Mouse (Mus musculus): ENCODE measurements around the gene Mcat. TPM values are rescaled to one million over a fixed set of nuclear protein-coding genes. Genes with fewer than 3 reads are reported as not detected.

Mcat gene
- polyA plus RNA-seq, 1 experiment from 2014 or later = 25.8 TPM

DNA sequence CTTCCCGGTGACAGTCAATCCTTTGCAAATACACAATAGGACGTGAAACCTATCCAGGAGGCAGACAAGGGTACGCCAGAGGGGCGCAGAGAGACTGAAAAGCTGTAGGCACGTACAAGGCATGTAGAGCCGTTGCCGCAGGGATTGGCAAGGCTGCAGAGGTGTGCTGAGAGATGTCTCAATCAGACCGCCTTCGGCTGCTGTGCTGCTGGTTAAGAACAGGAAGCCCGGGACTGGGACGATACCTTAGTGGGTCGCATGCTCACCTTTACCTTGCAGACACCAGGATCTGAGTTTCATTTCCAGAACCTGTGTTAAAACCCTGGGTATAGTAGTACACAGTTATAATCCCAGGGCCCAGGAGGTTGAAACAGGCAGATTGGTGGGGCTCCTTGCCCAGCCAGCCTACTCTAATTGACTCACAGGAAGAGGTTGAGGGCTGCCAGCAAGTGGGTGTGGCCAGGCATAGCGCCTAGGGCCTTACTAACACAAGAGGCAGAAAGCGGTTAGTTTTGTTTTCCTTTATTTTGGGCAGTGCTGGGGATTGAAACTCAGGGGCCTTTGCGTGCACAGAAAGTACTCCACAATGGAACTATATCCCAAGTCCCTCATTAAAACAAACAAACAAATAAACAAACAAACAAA, 839 bp downstream of the Mcat start:
- Histone ChIP-seq H3K9ac (peak overlapping the region; percentile 66; the same call in 1 of the 2 replicates), H3K27me3 (no peaks in the 10 kb centered on the region), H3K4me1 (replicated peaks) (peaks cover 23% of the 10 kb centered on the region), H3K4me3 (peak overlapping the region; percentile 65), H3K9me3 (replicated peaks) (no peaks in the 10 kb centered on the region), H3K36me3 (no peaks in the 10 kb centered on the region), H3K4me2 (peak overlapping the region; percentile 88), H3K27ac (peak overlapping the region; percentile 70)
- 0 out of 2 replicates have a peak, but pooled peaks have one; percentile 49 for ATAC-seq (replicated peaks; ENCODE audit: insufficient number of reproducible peaks, insufficient read depth, low FRiP score, low read depth)
- 35% methylated on average over 15 of the region's 15 CpGs for WGBS

- H3K4me2 ChIP-seq = no peak overlapping the region
- no peaks in the 10 kb centered on the region for H3K36me3 ChIP-seq
- WGBS = 49% methylated on average over 5 of the region's 5 CpGs
- no peak overlapping the region for H3K27ac ChIP-seq
- H3K9ac ChIP-seq = no peak overlapping the region
- H3K4me1 ChIP-seq (replicated peaks) = peaks cover 24% of the 10 kb centered on the region
- H3K4me3 ChIP-seq = no peak overlapping the region
- no peaks in the 10 kb centered on the region for H3K27me3 ChIP-seq
- H3K9me3 ChIP-seq (replicated peaks) = no peaks in the 10 kb centered on the region
- no peak for ATAC-seq (replicated peaks; ENCODE audit: insufficient number of reproducible peaks, insufficient read depth, low FRiP score, low read depth)
Measured at GRCm38 (mm10) chr15:83560941-83561477, 2.6 kb downstream of the Mcat start.

GRCm38 (mm10) chr15:83555161-83555974, 8.2 kb downstream of the Mcat start:
- peak; percentile 85 for ATAC-seq (replicated peaks; ENCODE audit: insufficient number of reproducible peaks, insufficient read depth, low FRiP score, low read depth)
- WGBS = under 1% methylated on average over 66 of the region's 74 CpGs
- Histone ChIP-seq H3K9ac (peak overlapping the region; percentile 95), H3K4me2 (peak overlapping the region; percentile 91), H3K9me3 (replicated peaks) (no peaks in the 10 kb centered on the region), H3K27ac (peak overlapping the region; percentile 91), H3K27me3 (no peaks in the 10 kb centered on the region), H3K4me3 (peak overlapping the region; percentile 89), H3K4me1 (replicated peaks) (peaks cover 13% of the 10 kb centered on the region), H3K36me3 (peaks cover 6% of the 10 kb centered on the region; the same call in 1 of the 2 replicates)

DNA sequence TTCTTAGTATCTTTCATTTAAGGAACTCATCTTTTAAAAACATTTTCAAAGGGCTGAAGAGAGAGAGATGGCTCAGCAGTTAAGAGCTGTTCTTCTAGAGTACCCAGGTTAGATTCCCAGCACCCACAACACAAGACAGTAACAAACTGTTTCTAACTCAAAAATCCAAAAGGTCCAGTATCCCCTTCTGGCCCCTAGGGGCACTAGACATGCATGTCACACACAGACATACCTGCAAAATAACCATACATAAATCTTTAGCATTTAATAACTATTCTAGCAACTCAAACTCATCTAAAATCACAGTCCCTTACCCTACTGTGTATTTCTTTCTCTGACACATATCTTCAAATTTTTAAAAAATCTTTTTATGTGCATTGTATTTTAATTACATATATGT, 9.8 kb downstream of the Mcat start:
- no peak for ATAC-seq (replicated peaks; ENCODE audit: insufficient number of reproducible peaks, insufficient read depth, low FRiP score, low read depth)
- Histone ChIP-seq H3K4me1 (replicated peaks) (peaks cover 13% of the 10 kb centered on the region), H3K27ac (no peak overlapping the region), H3K9ac (no peak overlapping the region), H3K36me3 (peaks cover 21% of the 10 kb centered on the region), H3K4me3 (no peak overlapping the region), H3K9me3 (replicated peaks) (no peaks in the 10 kb centered on the region), H3K27me3 (no peaks in the 10 kb centered on the region), H3K4me2 (no peak overlapping the region)

GRCm38 (mm10) chr15:83550137-83550536, 13.4 kb downstream of the Mcat start:
- Histone ChIP-seq H3K27me3 (no peaks in the 10 kb centered on the region), H3K4me3 (no peak overlapping the region), H3K4me1 (replicated peaks) (peaks cover 8% of the 10 kb centered on the region), H3K9ac (no peak overlapping the region), H3K4me2 (no peak overlapping the region), H3K36me3 (peaks cover 58% of the 10 kb centered on the region), H3K9me3 (replicated peaks) (no peaks in the 10 kb centered on the region), H3K27ac (no peak overlapping the region)
- WGBS = 89% methylated on average over 2 of the region's 2 CpGs
- no peak for ATAC-seq (replicated peaks; ENCODE audit: insufficient number of reproducible peaks, insufficient read depth, low FRiP score, low read depth)

- Histone ChIP-seq H3K36me3 (peaks cover 82% of the 10 kb centered on the region), H3K9me3 (replicated peaks) (no peaks in the 10 kb centered on the region), H3K9ac (no peak overlapping the region), H3K4me2 (no peak overlapping the region), H3K4me3 (no peak overlapping the region), H3K4me1 (replicated peaks) (no peaks in the 10 kb centered on the region), H3K27me3 (no peaks in the 10 kb centered on the region), H3K27ac (no peak overlapping the region)
- ATAC-seq (replicated peaks; ENCODE audit: insufficient number of reproducible peaks, insufficient read depth, low FRiP score, low read depth) = no peak
- WGBS = 84% methylated on average over 8 of the region's 8 CpGs
Measured at GRCm38 (mm10) chr15:83547144-83547543, 16.4 kb downstream of the Mcat start.

DNA sequence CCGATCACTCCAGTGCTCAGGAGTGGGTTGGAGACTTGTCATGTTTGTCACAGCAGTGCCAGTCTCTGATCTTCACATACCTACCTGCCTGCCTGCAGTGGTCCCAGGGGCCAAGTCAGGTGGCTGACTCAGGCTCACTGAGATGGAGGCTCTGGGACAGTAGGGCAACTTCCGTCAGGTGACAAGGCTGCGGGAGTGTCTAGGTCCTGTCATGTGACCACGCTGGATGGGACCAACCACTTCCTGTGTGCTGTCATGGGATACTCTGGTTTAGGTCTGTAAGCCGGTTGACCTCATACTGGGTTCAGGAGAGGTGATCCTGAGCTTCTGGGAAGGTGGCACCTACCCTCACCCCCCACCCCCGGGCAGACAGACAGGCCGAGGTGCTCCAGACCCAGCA, 17.6 kb downstream of the Mcat start:
- Histone ChIP-seq H3K27me3 (no peaks in the 10 kb centered on the region), H3K4me3 (no peak overlapping the region), H3K36me3 (peaks cover 90% of the 10 kb centered on the region), H3K9ac (no peak overlapping the region), H3K4me2 (no peak overlapping the region), H3K27ac (no peak overlapping the region), H3K9me3 (replicated peaks) (no peaks in the 10 kb centered on the region), H3K4me1 (replicated peaks) (peaks cover 9% of the 10 kb centered on the region)
- ATAC-seq (replicated peaks; ENCODE audit: insufficient number of reproducible peaks, insufficient read depth, low FRiP score, low read depth) = no peak
- 91% methylated on average over 7 of the region's 7 CpGs for WGBS

DNA sequence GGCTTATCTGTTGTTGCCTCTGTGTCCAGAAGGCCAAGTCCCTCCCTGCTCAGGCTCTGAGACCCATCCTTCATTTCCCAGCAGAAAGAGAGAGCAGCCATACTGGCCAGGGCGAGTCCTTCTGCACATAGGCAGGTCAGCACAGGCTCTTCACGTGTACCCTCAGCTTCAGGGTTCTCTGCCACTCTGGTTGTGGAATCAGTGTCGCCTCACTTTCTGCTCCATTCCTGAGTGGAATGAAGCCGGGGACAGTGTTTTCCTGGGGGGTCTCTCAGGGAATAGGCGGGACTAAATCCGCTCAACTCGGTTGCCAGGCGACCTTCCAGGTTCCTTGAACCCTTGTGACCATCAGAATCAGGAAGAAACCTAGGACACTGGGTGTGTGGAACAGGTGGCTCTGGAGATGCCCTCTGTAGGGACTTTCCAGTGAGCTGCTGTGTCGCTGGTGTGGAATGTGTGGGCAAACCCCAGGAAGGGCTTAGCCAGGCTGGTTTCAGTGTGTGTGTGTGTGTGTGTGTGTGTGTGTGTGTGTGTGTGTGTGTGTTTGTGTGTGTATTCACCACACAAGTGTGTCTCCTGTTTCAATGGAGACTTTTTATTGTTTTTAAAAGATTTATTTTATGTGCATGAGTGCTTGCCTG, 21.8 kb downstream of the Mcat start:
- no peak overlapping the region for H3K4me3 ChIP-seq
- no peak for ATAC-seq (replicated peaks; ENCODE audit: insufficient number of reproducible peaks, insufficient read depth, low FRiP score, low read depth)
- no peaks in the 10 kb centered on the region for H3K9me3 ChIP-seq (replicated peaks)
- peaks cover 32% of the 10 kb centered on the region for H3K4me1 ChIP-seq (replicated peaks)
- no peak overlapping the region for H3K9ac ChIP-seq
- H3K36me3 ChIP-seq = peaks cover 48% of the 10 kb centered on the region
- no peak overlapping the region for H3K27ac ChIP-seq
- 75% methylated on average over 9 of the region's 9 CpGs for WGBS
- H3K27me3 ChIP-seq = no peaks in the 10 kb centered on the region
- no peak overlapping the region for H3K4me2 ChIP-seq

- ATAC-seq (replicated peaks; ENCODE audit: insufficient number of reproducible peaks, insufficient read depth, low FRiP score, low read depth) = peak; percentile 57
- Histone ChIP-seq H3K4me3 (no peak overlapping the region), H3K4me1 (replicated peaks) (peaks cover 48% of the 10 kb centered on the region), H3K36me3 (peaks cover 29% of the 10 kb centered on the region; the same call in 1 of the 2 replicates), H3K4me2 (peak overlapping the region; percentile 26), H3K9me3 (replicated peaks) (no peaks in the 10 kb centered on the region), H3K27ac (peak overlapping the region; percentile 77), H3K9ac (peak overlapping the region; percentile 1; the same call in 1 of the 2 replicates), H3K27me3 (no peaks in the 10 kb centered on the region)
- 21% methylated on average over 4 of the region's 4 CpGs for WGBS
Measured at GRCm38 (mm10) chr15:83539905-83540304, 23.7 kb downstream of the Mcat start.

- Histone ChIP-seq H3K4me2 (no peak overlapping the region), H3K4me1 (replicated peaks) (peaks cover 58% of the 10 kb centered on the region), H3K36me3 (peaks cover 21% of the 10 kb centered on the region; the same call in 1 of the 2 replicates), H3K9ac (no peak overlapping the region), H3K4me3 (no peak overlapping the region), H3K27me3 (no peaks in the 10 kb centered on the region), H3K27ac (0 out of 2 replicates have a peak overlapping the region, but pooled peaks have one; percentile 77), H3K9me3 (replicated peaks) (no peaks in the 10 kb centered on the region)
- ATAC-seq (replicated peaks; ENCODE audit: insufficient number of reproducible peaks, insufficient read depth, low FRiP score, low read depth) = no peak
- WGBS = 94% methylated on average over 2 of the region's 2 CpGs
Measured at GRCm38 (mm10) chr15:83538855-83539254, 24.7 kb downstream of the Mcat start.

- no peak for ATAC-seq (replicated peaks; ENCODE audit: insufficient number of reproducible peaks, insufficient read depth, low FRiP score, low read depth)
- WGBS = 60% methylated on average over 6 of the region's 6 CpGs
Measured at GRCm38 (mm10) chr15:83535890-83536231, 27.7 kb downstream of the Mcat start.

More at GRCm38 (mm10) chr15:83535890-83536231, 27.7 kb downstream of the Mcat start:
- no peaks in the 10 kb centered on the region for H3K36me3 ChIP-seq
- peak overlapping the region; percentile 83 for H3K27ac ChIP-seq
- no peaks in the 10 kb centered on the region for H3K27me3 ChIP-seq
- 0 out of 2 replicates have a peak overlapping the region, but pooled peaks have one; percentile 1 for H3K4me2 ChIP-seq
- no peak overlapping the region for H3K9ac ChIP-seq
- peaks cover 51% of the 10 kb centered on the region for H3K4me1 ChIP-seq (replicated peaks)
- H3K9me3 ChIP-seq (replicated peaks) = no peaks in the 10 kb centered on the region
- no peak overlapping the region for H3K4me3 ChIP-seq

Data from heart, embryonic 15.5 days (tissue).